Mouse (Mus musculus) embryonic facial prominence, embryonic 10.5 days (tissue): ENCODE measurements at regions not wholly inside any gene's neighbourhood (a gene's known extent, or its start where the extent isn't known, plus 50 kb on each side); places are given as distances from the start of the nearest gene placed in this dataset.

Source experiments
- DNase-seq: peaks from one replicate; pipeline ENCODE4 v3.0.0-alpha.2; 2017; ENCODE audit warnings: low spot score
- H3K27ac ChIP-seq: fragments of 300-500 bp; sonication (generic); replicated peaks from 2 replicates; pipeline ENCODE4 v1.5.1; 2016; ENCODE audit warnings: mild to moderate bottlenecking
- H3K27me3 ChIP-seq: fragments of 300-500 bp; sonication (generic); replicated peaks from 2 replicates; pipeline ENCODE4 v1.6.1; 2016; ENCODE audit warnings: low read depth, mild to moderate bottlenecking; ENCODE audit not compliant: poor library complexity, severe bottlenecking
- H3K36me3 ChIP-seq: fragments of 300-500 bp; sonication (generic); replicated peaks from 2 replicates; pipeline ENCODE4 v1.6.1; 2016; ENCODE audit warnings: mild to moderate bottlenecking, moderate library complexity
- H3K4me1 ChIP-seq: fragments of 300-500 bp; sonication (generic); 2 replicates; pipeline ENCODE4 v1.6.1; 2016
- H3K4me3 ChIP-seq: fragments of 300-500 bp; sonication (generic); 2 replicates; pipeline ENCODE4 v1.5.1; 2016; ENCODE audit warnings: mild to moderate bottlenecking, moderate library complexity
- H3K9me3 ChIP-seq: fragments of 300-500 bp; sonication (generic); 2 replicates; pipeline ENCODE4 v1.6.1; 2016; ENCODE audit warnings: mild to moderate bottlenecking
- WGBS: fragments of 180-500 bp; shearing (Covaris S2); methylation state at CpG from one replicate; pipeline ENCODE4 v1.1.7; 2016; 5-methylcytosine and 5-hydroxymethylcytosine counted together

DNA sequence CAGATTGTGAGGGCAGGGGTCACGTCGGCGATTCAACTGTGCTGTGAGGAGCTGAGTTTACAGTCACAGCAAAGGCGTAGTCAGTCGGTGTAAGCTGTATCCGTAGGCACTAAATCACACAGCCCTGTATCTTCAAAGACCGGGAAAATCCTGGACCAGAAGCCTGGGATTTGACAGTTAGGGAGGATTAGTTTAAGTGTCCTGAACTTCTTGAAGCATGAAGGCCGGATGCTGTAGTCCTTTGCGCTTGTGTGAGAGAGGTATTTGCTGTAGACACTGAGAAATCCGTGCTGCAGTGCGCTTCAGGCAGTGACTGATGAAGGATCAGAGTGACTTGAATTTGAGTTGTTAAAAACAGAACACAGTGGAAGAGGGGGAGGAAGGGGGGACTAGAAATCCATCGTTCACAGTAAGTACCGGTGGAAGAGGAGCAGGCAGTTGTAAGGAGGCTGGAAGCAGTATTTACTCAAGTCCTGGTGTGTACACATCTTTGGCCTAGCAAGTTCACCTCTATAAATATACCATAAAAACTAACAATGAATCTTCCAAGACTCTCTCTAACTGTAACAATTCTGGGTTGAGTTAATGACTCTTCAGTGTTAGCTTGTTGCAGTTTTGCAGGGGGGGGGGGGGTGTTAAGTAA, 107.5 kb upstream of the Ppm1h start:
- Histone ChIP-seq H3K27ac (no peak overlapping the region; the same call in 1 of the 2 replicates), H3K4me3 (no peak overlapping the region), H3K27me3 (no peaks in the 10 kb centered on the region), H3K4me1 (peaks cover 10% of the 10 kb centered on the region), H3K36me3 (no peaks in the 10 kb centered on the region), H3K9me3 (no peaks in the 10 kb centered on the region)
- no peak for DNase-seq
- 27% methylated on average over 13 of the region's 13 CpGs for WGBS

DNA sequence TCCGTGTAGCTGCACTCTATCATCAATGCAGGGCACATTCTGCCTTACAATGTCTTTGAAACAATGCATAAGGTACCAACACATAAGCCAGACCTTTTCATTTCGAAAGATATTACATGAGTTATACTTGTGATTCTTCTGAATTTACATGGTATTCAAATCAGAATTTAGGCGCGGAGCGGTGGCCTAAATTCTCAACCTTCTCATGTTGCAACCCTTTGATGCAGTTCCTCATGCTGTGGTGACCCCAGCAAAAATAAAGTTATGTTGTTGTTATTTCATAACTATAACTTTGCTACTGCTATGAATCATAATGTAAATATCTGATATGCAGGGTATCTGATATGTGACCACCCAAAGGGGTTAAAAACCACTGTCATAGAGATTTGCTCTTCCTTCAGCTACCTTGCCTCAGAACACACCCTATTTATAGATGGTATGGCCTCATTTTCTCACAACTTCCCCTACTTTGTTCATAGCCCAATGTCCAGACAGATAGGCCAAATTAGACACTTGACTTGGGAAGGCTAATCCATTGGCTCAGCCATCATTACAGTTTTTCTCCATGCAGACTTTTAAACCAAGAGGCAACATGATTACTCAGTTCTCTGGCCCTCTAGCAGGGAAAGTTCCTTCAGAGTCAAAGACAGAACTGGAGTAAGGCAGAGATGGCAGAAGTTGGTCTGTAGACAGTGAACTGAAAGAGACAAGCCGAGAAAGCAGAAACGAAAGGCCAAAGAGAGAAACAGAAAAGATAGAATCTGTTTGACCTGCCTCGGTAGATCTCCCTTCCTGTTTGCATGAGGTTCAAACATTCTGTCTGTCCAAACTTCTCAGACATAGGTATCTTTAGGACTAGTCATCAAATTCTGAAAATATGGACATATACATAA, 102.1 kb upstream of the Ppm1h start:
- Histone ChIP-seq H3K9me3 (no peaks in the 10 kb centered on the region), H3K4me1 (peaks cover 5% of the 10 kb centered on the region), H3K27ac (no peak overlapping the region), H3K36me3 (no peaks in the 10 kb centered on the region), H3K4me3 (no peak overlapping the region), H3K27me3 (no peaks in the 10 kb centered on the region)
- no peak for DNase-seq
- WGBS = 94% methylated on average over 8 of the region's 8 CpGs

DNA sequence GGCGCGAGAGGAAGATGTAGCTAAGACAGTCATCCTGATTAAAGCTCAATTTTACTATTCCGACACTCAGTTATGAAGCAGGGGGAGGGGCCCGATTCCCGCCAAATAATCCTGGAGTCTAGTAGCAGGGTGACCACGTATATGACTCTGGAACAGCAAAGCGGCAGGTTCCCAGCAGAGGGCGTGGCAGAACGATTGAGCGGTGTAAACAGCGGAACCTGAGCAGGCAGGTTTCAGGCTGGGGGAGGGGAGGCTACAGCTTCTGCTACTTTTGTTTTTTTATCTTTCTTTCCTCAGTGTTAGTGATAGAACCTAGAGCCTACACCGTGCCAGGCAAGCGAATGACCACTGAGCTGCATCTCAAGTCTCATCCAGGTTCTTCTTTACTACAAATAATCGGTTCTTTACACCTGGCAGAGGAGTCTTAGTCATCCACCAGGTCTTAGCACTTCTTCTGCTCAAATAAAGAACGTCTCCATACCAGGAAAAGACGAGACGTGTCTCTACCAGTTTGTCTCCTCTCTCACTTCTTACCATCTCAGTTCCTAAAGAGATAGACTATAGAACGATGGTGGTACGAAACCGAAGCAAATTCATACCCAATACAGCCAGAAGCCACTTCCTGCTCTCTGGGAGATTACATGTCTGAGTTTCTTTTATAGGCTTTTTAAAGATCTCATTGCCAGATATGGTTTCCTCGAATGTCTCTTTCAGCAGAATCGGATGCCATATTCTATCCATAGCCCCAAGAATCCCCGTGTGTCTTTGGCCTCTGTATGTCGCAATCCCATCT, 100.2 kb upstream of the Ppm1h start:
- no peaks in the 10 kb centered on the region for H3K9me3 ChIP-seq
- 61% methylated on average over 24 of the region's 24 CpGs for WGBS
- H3K27ac ChIP-seq = no peak overlapping the region
- peaks cover 4% of the 10 kb centered on the region for H3K4me1 ChIP-seq
- no peak overlapping the region for H3K4me3 ChIP-seq
- H3K36me3 ChIP-seq = no peaks in the 10 kb centered on the region
- no peaks in the 10 kb centered on the region for H3K27me3 ChIP-seq
- peak; percentile 47 for DNase-seq

DNA sequence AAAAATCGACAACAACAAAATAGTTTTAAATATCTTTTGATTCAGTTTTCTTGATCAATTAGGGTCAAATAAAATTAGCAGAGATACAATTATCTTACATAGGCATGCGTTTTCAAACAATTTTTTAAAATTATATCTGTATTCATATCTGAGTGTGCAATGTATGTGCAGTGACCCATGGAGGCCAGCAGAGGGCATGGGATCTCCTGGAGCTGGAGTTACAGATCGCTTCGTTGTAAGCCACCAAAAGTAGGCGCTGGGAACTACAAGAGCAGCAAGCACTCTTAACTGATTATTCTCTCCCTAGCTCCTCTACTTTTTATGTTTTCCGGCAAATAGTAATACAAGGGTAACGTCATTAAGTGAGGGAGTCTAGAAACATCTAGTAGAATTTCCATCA, 97.5 kb upstream of the Ppm1h start:
- H3K4me3 ChIP-seq = no peak overlapping the region
- peaks cover 4% of the 10 kb centered on the region for H3K4me1 ChIP-seq
- H3K9me3 ChIP-seq = no peaks in the 10 kb centered on the region
- H3K36me3 ChIP-seq = no peaks in the 10 kb centered on the region
- 85% methylated on average over 7 of the region's 7 CpGs for WGBS
- H3K27ac ChIP-seq = no peak overlapping the region
- no peaks in the 10 kb centered on the region for H3K27me3 ChIP-seq
- DNase-seq = no peak

DNA sequence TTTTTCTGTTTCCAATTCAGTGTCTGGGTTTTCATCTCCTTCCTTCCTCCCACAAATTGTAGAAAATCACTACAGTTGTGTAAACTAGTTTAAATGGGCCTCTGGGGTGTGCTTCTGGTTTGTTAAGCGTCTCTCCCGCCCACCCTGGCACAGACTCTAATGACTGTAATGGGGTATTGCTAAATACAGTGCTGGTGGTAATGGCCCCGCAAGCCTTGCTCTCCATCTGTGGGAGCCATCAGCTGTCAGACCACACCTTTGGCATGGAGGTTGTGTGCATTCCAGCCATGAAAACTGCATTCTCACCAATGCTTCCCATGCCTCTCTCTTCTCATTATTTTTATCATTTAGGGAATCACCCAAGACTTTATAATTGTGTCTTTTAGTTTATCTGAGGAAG, 91.0 kb upstream of the Ppm1h start:
- Histone ChIP-seq H3K4me3 (no peak overlapping the region), H3K27me3 (no peaks in the 10 kb centered on the region), H3K27ac (no peak overlapping the region), H3K9me3 (no peaks in the 10 kb centered on the region), H3K36me3 (no peaks in the 10 kb centered on the region), H3K4me1 (no peaks in the 10 kb centered on the region)
- 76% methylated on average over 3 of the region's 3 CpGs for WGBS
- no peak for DNase-seq

- no peaks in the 10 kb centered on the region for H3K27me3 ChIP-seq
- H3K4me1 ChIP-seq = no peaks in the 10 kb centered on the region; the same call in 1 of the 2 replicates
- H3K9me3 ChIP-seq = no peaks in the 10 kb centered on the region
- no peak for DNase-seq
- 92% methylated on average over 2 of the region's 2 CpGs for WGBS
- H3K27ac ChIP-seq = no peak overlapping the region
- no peak overlapping the region for H3K4me3 ChIP-seq
- H3K36me3 ChIP-seq = no peaks in the 10 kb centered on the region
These were observed 79.1 kb upstream of the Ppm1h start for GRCm38 (mm10) chr10:122599511-122599910.

GRCm38 (mm10) chr10:122602394-122602793, 76.2 kb upstream of the Ppm1h start:
- no peak for DNase-seq
- no peak overlapping the region for H3K4me3 ChIP-seq
- H3K36me3 ChIP-seq = no peaks in the 10 kb centered on the region
- no peaks in the 10 kb centered on the region; the same call in 1 of the 2 replicates for H3K4me1 ChIP-seq
- no peaks in the 10 kb centered on the region for H3K27me3 ChIP-seq
- H3K27ac ChIP-seq = no peak overlapping the region
- WGBS = 48% methylated on average over 6 of the region's 6 CpGs
- H3K9me3 ChIP-seq = no peaks in the 10 kb centered on the region

GRCm38 (mm10) chr10:122603960-122604359, 74.6 kb upstream of the Ppm1h start:
- no peak overlapping the region for H3K4me3 ChIP-seq
- no peaks in the 10 kb centered on the region for H3K9me3 ChIP-seq
- H3K36me3 ChIP-seq = no peaks in the 10 kb centered on the region
- WGBS = 85% methylated on average over 1 of the region's 1 CpGs
- DNase-seq = no peak
- H3K27me3 ChIP-seq = no peaks in the 10 kb centered on the region
- H3K27ac ChIP-seq = no peak overlapping the region
- no peaks in the 10 kb centered on the region; the same call in 1 of the 2 replicates for H3K4me1 ChIP-seq

- Histone ChIP-seq H3K27ac (no peak overlapping the region), H3K9me3 (no peaks in the 10 kb centered on the region), H3K4me1 (peaks cover 24% of the 10 kb centered on the region), H3K36me3 (no peaks in the 10 kb centered on the region), H3K4me3 (no peak overlapping the region), H3K27me3 (no peaks in the 10 kb centered on the region)
- WGBS = 80% methylated on average over 2 of the region's 2 CpGs
- DNase-seq = no peak
These were observed 65.3 kb upstream of the Ppm1h start for GRCm38 (mm10) chr10:122613281-122613680.

DNA sequence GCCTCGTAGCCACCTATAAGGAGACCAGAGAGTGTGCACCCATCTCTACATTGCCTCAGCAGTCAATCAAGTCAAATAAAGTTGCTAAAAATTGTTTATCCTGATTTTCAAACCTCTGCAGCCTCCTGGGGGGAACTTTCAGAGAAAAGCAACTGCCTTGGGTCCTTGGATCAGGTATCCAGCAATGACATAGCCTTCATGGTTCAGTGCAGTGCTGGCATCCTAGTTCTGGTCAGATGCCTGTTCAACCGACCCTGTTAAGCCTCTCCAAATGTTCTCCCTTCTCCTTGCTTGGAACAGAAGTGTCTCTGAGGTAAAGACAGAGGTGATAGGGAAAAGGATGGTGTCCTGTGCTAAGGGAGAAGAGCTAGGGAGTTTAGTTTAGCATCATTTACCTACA, 64.7 kb upstream of the Ppm1h start:
- H3K27ac ChIP-seq = no peak overlapping the region
- no peak for DNase-seq
- peaks cover 24% of the 10 kb centered on the region for H3K4me1 ChIP-seq
- WGBS = 61% methylated on average over 2 of the region's 2 CpGs
- no peaks in the 10 kb centered on the region for H3K27me3 ChIP-seq
- H3K9me3 ChIP-seq = no peaks in the 10 kb centered on the region
- no peak overlapping the region for H3K4me3 ChIP-seq
- no peaks in the 10 kb centered on the region for H3K36me3 ChIP-seq

DNA sequence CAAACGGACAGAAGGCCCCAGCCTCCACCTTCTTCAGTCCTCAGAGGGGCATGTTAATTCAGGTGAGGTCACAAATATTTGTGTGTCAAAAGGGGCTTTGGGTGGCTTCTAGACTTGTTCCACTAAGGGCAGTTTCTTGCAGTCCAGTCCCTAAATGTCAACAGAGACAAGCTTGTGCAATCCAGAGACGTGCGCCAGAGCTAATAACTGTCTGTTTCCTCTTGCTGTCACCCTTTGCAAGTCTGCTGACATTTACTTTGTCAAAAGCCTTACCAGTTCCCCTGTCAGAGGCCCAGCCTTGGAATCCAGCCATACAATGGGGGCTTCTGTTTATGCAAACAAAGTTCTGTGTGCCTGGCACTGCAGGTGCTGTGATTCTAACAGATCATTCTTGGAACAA, 63.8 kb upstream of the Ppm1h start:
- no peak overlapping the region for H3K4me3 ChIP-seq
- WGBS = 57% methylated on average over 3 of the region's 3 CpGs
- H3K36me3 ChIP-seq = no peaks in the 10 kb centered on the region
- H3K27me3 ChIP-seq = no peaks in the 10 kb centered on the region
- H3K4me1 ChIP-seq = peaks cover 26% of the 10 kb centered on the region
- H3K9me3 ChIP-seq = no peaks in the 10 kb centered on the region
- no peak overlapping the region for H3K27ac ChIP-seq
- DNase-seq = no peak

DNA sequence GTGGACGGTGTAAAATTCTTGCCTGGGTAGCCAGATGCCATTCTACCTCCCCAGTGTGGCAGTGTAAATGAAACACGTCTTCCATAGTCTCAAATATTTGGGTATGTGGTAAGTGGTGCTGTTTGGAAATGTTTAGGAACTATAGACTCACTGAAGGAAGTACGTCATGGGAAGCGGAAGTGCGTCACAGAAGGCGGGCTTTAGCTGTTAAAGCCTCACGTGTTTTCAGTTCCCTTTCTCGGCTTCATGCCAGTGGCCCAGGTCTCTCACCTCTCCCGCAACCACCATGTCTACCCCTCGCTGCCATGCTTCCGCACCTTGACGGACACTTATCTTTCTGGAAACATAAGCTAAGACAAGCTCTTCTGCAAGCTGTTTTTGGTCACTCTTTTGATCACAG, 62.9 kb upstream of the Ppm1h start:
- DNase-seq = no peak
- 93% methylated on average over 12 of the region's 12 CpGs for WGBS
- peaks cover 31% of the 10 kb centered on the region for H3K4me1 ChIP-seq

More for the DNA sequence above, 62.9 kb upstream of the Ppm1h start:
- H3K4me3 ChIP-seq = no peak overlapping the region
- no peaks in the 10 kb centered on the region for H3K9me3 ChIP-seq
- no peaks in the 10 kb centered on the region for H3K36me3 ChIP-seq
- no peaks in the 10 kb centered on the region for H3K27me3 ChIP-seq
- no peak overlapping the region for H3K27ac ChIP-seq
